Mouse (Mus musculus) lung, postnatal 14 days (tissue): Measurements from ENCODE around the gene Camkk2.

Experiments used
- DNase-seq: peaks from one replicate; pipeline ENCODE4 v3.0.0; 2021

Gene Camkk2

GRCm38 (mm10) chr5:122779277-122779834 lies at the start of gene Camkk2:
Camkk2 (minus strand) TSS chr5:122779409.
- DNase-seq: peak; percentile 82

GRCm38 (mm10) chr5:122825099-122825498 lies 45.9 kb upstream of the Camkk2 start:
- DNase-seq: no peak

- no peak for DNase-seq
Measured at GRCm38 (mm10) chr5:122824450-122824849, 45.2 kb upstream of the Camkk2 start.

DNA sequence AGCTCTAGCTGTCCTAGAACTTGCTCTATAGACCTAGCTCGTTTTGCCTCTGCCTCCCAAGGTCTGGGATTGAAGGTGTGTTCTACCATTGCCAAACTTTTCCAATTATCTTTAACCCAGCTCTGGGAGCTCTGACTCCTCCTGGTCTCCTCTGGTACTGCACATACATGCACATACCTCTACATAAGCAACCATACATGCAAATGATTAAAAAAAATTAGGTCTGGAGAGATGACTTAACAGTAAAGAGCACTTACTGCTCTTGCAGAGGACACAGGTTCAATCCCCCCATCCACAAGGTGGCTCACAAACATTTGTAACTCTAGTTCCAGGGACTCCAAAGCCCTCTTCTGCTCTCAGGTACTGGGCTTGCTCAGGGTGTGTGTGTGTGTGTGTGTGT lies 44.8 kb upstream of the Camkk2 start:
- DNase-seq: no peak

DNA sequence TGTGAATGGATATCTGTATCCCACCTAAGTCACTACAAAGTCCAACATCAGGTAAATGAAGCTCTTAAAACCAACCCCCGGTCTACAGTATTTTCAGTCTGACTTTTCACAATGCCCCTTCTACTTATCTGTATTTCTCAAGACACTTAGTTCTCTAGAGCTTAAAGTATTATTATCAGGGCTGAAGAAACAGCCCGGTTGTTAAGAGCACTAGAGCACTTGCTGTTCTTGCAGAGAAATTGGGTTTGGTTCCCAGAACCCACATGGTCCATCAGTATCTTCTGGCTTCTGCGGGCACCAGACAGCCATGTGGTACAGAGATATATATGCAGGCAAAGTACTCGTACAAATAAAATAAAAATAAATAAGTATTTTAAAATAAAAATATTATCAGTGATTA lies 43.2 kb upstream of the Camkk2 start:
- no peak for DNase-seq

- DNase-seq: no peak
Measured at GRCm38 (mm10) chr5:122821524-122821885, 42.3 kb upstream of the Camkk2 start.

- peak; percentile 91 for DNase-seq
Measured at GRCm38 (mm10) chr5:122820777-122821523, 41.7 kb upstream of the Camkk2 start, which contains the start of gene Anapc5. Anapc5 (minus strand) TSS chr5:122821339.

GRCm38 (mm10) chr5:122812699-122813098 lies 33.5 kb upstream of the Camkk2 start:
- DNase-seq: no peak

DNA sequence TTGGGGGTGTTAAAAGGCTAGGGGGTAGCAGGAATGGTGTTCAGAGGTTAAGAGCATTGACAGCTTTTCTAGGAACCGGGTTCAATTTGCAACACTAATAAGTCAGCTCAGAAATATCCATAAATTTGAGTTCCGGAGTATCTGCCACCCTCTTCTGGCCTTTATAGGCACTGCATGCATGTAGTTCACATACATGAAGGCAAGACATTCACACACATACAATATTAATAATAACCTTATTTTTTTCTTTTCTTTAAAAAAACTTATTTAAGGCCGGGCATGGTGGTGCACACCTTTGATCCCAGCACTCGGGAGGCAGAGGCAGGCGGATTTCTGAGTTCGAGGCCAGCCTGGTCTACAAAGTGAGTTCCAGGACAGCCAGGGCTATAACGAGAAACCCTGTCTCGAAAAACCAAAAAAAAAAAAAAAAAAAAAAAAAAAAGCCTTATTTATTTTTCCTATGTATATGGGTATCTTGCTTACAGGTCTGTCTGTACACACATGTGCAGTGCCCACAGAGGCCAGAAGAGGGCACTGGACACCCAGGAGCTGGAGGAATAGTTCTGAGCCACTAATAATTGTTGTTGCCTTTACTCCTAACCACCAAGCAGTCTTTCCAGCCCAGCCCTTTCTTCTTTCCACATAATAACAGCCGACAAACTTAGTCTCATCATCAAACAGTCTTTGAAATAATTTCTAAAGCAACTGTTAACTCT lies 32.3 kb upstream of the Camkk2 start:
- peak; percentile 80 for DNase-seq

DNA sequence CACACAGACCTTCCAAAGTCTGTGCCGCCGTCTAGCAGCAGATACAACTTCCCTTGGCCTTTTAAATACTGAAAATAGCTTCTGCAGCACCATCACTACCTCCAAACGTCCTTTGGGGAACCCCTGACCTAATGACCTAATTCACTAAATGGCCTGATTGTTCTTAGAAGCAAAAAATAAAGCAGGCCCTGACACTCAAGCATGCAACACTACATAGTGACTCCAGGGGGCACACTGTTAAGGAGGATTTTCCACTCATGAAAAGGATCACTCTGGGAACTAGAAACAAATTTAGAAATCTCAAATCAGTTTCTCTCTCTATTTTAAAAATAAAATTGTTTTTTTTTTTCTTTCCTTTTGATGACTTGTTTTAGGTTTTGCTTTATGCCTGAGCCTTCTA lies 26.3 kb upstream of the Camkk2 start:
- no peak for DNase-seq

DNA sequence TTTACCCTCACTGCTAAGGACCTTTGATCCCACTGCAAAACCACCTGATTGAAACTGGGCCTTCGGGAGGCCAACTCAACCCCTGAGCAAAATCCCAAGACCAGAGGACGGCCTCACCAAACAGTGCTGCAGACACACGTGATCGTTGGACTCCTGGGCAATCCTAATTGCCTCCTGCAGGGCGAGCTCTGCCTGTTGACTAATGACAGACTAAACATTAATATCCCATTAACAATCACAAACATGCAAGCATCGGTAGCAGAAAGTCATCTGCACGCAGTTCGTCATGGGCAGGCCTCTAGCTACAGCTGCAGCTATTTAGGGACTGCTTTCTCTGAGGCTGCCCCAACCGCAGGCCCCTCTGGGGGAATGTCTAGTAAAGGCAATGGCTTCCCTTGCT lies 23.5 kb upstream of the Camkk2 start:
- DNase-seq: no peak

DNA sequence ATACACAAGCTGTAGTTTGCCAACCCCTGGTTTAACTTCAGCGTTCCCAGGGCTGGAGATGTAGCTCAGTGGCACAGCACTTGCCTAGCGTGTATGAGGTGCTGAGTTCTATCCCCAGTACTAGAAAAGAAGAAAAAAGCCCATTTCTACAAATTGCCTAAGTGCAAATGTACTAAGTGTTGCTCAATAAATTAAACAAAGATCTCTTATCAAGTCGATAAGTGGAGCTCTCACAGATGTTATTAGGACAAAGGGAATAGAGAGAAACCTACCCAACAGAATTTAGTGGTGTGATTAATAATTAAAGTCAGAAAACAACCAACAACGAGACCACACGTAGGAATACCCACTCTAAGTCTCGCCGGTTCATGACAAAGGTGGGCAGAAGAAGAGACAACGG lies 22.5 kb upstream of the Camkk2 start:
- no peak for DNase-seq

DNA sequence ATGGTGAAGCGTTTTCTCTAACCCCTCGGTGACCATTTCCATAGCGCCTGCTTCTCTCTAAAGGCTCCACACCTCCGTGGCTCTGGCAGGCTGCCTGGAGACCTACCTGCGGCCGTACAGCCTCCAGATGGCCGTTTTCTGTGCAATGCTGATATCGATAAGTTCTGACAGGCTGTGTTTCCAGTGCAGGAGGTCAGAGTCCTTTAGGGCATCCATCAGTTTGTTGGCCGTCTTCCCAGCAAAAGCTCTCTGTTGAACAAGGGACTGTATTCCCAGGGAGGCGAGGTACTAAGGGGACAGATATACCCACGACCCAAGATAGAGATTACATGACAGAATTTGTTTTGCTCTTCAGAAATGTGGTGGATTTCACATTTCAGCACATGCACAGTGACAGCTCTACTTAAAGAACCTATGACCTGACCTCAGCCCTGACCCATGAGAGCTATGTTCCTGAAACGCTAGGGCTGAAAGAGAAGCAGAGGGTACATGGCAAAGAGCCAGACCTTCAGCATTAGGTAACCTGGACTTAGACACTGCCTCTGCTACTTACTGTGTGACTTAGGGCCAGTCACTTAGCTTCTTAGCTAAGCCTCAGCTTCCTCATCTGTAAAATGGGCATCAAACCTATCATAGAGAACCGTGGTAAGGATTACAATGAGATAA lies 21.3 kb upstream of the Camkk2 start:
- no peak for DNase-seq

DNA sequence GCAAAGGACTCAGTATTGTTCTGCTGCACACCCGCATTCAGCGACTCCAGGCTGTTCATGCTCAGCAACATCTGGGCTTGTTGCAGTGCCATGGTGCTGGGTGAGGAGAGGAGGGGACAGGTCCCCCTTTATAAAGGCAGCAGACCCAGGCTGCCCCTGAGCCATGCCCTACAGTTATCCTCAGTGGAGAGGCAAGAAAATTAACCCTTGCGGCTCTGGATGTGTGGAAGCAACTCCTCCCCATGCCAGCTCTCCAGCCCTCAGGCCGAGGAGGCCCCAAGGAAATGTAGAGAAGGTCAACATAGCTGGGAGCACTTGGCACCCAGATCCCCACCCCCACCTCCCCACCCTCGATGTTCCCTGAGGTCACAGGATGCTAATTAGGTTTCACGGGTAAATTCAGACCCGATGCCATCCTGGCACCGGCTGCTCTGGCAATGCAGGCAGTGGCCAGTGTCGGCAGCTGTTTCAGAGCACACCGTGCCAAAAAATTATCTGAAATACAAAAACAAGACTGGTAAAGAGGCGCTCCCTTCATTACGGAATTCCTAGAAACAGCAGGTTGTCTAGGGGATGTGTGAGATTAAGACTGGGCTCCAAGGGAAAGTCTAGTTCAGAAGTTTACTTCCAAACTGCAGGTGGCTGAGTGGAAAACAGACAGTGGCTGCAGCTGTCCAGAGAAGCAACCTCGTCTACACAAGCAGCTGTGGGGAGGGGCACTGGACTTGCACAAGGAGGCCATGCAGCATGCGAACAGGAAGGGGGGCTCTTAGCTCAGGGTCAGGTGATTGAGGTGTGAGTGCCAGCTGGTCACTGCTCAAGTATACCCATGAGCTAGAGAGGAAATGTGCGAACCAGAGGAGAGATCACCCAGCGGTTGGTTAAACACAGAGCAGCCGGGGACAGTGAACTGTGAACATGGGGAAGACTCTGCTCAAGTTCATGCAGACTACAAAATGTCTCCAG lies 20.5 kb upstream of the Camkk2 start:
- DNase-seq: no peak

DNA sequence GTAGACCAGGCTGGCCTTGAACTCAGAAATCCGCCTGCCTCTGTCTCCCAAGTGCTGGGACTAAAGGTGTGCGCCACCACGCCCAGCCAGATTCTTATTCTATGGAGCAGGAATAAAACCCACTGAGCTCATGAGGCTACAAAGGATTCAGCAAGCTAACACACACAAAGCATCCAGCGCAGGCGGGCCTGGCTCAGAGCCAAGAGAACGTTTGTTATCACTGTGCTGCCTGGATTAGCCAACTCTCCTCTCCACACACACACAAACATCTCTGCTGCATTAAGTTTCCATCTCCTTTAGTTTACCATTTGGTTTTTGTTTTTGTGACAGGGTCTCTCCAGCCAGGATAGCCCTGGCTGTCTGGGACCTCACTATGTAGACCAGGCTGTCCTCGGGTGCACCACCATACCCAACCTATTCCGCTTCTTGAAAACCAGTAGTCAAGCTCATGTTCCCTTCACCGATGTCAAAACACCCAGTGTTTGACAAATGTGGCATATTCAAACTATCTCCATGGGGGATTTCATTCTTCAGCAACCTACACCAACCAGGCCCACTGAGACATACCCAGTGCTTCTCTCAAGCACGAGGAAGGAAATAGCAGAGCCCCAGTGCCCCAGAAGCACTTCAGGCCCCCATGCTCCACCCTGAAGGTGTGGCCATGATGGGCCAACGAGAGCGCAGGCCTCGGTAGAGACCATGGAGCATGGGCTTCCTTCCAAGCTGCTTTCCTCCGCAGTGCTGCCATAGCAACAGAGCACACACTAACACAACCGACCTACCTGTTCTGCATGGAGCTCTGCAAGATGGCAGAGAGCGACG lies 19.6 kb upstream of the Camkk2 start:
- DNase-seq: peak; percentile 85

DNA sequence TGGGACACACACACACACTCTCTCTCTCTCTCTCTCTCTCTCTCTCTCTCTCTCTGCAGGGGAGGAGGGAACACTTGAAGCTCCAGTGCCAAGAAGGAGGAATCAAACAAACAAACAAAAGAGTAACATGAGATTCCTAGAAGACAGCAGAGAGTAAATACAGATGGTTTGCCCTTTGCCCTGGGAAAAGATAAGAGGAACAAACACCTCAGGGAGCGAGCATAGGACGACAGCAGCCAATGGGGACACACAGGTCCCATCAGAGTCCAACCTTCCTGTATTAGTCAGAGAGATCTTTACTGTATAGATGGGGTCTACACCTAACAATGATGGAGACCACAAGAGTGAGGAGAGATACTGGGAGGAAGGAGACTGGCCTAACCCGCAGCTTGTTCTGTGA lies 18.7 kb upstream of the Camkk2 start:
- DNase-seq: no peak

- no peak for DNase-seq
Measured at GRCm38 (mm10) chr5:122788696-122789095, 9.5 kb upstream of the Camkk2 start.

DNA sequence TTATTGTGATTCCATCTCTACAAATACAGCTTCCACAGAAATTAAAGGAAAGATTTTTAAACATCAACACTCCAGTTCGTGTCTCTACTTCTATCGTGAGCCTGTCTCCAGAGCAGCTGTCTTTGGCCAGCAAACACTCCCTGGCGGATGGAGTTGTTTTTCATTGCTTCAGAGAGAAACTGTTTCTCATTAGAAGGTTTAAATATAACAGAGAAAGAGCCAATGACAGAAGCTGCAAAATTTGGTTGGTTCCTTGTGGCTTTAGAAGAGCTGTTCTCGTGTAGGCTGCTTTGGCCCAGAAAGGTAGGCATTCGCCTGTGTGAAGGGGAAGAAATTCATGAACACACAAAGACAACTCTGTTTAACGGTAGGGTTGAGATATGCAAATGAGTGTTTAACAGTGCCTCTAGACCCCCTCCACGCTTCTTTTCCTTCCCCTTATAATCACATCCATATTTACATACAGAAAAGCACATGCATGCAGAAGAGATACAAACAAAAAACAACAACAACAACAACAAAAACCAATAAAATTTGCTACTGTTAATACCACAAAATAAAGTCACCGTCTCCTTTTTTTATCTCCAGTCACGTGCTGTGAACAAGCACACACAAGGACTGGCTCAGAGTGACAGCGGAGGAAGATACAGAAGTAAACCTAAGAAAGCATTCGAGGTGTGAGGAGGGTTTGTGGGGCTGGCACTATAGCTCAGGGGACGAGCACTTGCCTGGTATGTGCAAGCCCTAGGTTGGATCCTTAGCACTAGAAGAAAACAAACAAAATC lies 7.0 kb upstream of the Camkk2 start:
- peak; percentile 43 for DNase-seq

DNA sequence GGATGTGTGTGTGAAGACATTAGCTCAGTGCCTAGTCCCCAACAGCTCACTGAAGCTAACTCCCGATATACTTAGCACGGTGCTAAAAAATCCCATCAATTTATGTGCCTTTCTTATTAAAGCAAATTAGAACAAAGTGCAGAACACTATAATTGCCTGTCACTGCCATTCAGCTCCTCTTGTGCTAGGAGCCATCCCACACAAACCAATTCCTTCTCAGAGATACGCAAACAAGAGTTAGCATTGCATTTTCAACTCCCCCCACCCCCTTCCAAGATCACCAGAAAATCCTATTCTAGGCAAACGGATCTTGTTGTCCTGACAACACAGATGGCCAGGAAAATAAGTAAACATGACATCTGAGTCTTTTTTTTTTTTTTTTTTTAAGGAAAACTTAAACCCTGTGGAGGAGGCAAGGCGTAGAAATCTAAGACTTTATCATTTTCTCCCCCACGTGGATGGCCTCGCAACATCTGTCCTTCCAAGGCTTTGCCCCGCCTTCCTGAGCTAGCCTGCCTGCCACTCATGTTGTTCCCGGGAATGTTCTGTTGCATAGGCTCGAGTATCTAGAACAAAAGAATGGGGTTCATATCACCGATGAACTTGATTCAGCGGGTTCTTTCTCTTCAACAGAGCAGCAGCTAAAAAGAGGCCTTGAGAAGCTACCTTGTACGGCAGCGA lies 4.7 kb upstream of the Camkk2 start:
- DNase-seq: no peak

DNA sequence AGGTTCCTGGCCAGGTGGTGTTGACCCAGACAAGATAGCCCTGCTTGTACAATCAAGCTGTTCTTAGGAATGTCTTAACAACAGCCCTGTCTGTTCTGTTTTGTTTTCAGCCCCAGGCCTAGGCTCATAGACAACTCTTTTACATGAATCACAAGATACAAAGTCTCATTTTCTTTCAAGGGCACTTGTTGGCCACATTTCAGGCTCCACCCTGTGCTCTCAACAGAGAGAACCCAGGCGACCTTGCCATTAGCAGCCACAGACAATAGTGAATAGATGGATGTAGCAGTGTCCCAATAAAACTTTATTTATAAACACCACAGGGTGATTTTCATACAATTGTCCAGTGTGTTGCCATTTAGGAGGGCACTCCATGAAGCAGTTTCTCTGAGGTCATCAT lies 2.9 kb upstream of the Camkk2 start:
- DNase-seq: no peak
